Mouse (Mus musculus) gastrocnemius, postnatal 36 days (tissue): ENCODE data around the gene Zfp944. TPM values are rescaled to one million over a fixed set of nuclear protein-coding genes. Genes with fewer than 3 reads are reported as not detected.
A peak's percentile ranks its signal among the peaks of the same experiment; 100 is the strongest.
"Not testable (repeated sequence)": the region's sequence is repeated elsewhere in the genome, so short reads cannot be mapped to it uniquely, and the experiment has no call there.

ENCODE experiments used
- DNase-seq, 2 experiments: peaks; one replicate each; pipeline ENCODE4 v3.0.0; 2022
- intact Hi-C: fragments of 180-260 bp; cut with DNase I; formaldehyde crosslinking; loops from one replicate; pipeline ENCODE4 v1.15.1; 2025
- long read RNA-seq, 2 experiments: library from polyadenylated mRNA; stranded (forward); transcript quantifications; one replicate each; pipeline ENCODE4 v2.0.0; 2021
- total RNA-seq, 2 experiments: library from RNA; stranded (reverse); gene quantifications; 2 replicates each; pipeline ENCODE4 v1.2.3; 2021

Zfp944 gene
- 1 to 10 TPM; 4.3 to 4.5 TPM for total RNA-seq
- long read RNA-seq, experiment 1, partial matches to known transcripts, result 2 of 12 reads
- long read RNA-seq, experiment 1, other reads (novel, unspliced or antisense), result 9 of 12 reads
- long read RNA-seq, experiment 2, transcript Zfp944-201 (6 exons, 2,784 nt), result major isoform, 5 of 9 reads
- long read RNA-seq, experiment 2, partial matches to known transcripts, result 2 of 9 reads
- long read RNA-seq, experiment 2, other reads (novel, unspliced or antisense), result 2 of 9 reads

- intact Hi-C loops, result not testable (repeated sequence)
- DNase-seq, result peak; percentile 10 to 65
These were observed at the start of gene Zfp944, which contains the start of gene Zfp758 for GRCm38 (mm10) chr17:22361101-22361781. Gene Zfp944, minus strand, starts transcription at chr17:22361400. Gene Zfp758, plus strand, starts transcription at chr17:22361453.

- intact Hi-C loops, result no loop called here
- no peak for DNase-seq
These were observed 49.6 kb upstream of the Zfp944 start for GRCm38 (mm10) chr17:22410756-22411155.

- DNase-seq, result no peak
- intact Hi-C loops, result no loop called here
These were observed 2.7 kb upstream of the Zfp944 start for GRCm38 (mm10) chr17:22363895-22364294.

GRCm38 (mm10) chr17:22360572-22360971 lies 628 bp downstream of the Zfp944 start:
- intact Hi-C loops, result no loop called here
- no peak for DNase-seq

GRCm38 (mm10) chr17:22352794-22353193 lies 8.4 kb downstream of the Zfp944 start:
- intact Hi-C loops, result loop anchor here (10.0 kb wide), 1 partner anchor 48 kb away; no protein-coding TSS in a partner anchor
- no peak for DNase-seq

- intact Hi-C loops, DNase-seq: not testable (repeated sequence)
These were observed 46.0 kb downstream of the Zfp944 start for GRCm38 (mm10) chr17:22315247-22315646.

- peak; percentile 61 to 84 for DNase-seq
- intact Hi-C loops, result not testable (repeated sequence)
These were observed 46.4 kb downstream of the Zfp944 start, which contains the start of gene CT030661.1 for GRCm38 (mm10) chr17:22314730-22315226. Gene CT030661.1, minus strand, starts transcription at chr17:22314837.

GRCm38 (mm10) chr17:22314219-22314618 lies 47.0 kb downstream of the Zfp944 start:
- intact Hi-C loops, DNase-seq: not testable (repeated sequence)

Other genes with a start within 250 kb of the Zfp944 start
- under 1 TPM; 0.42 to 0.82 TPM for gene Zfp947, start 195.2 kb downstream of the Zfp944 start, total RNA-seq
- 1 to 10 TPM; 1.3 to 1.8 TPM for gene Zfp994, start 135.8 kb downstream of the Zfp944 start, total RNA-seq
- 1 to 10 TPM; 6.2 to 7.5 TPM for gene CT030661.1, start 46.6 kb downstream of the Zfp944 start, total RNA-seq
- 1 to 10 TPM; 5.0 to 6.6 TPM for gene Zfp758, start 53 bp upstream of the Zfp944 start, total RNA-seq
- 1 to 10 TPM; 3.9 to 5.4 TPM for gene Zfp946, start 62.8 kb upstream of the Zfp944 start, total RNA-seq
- not detected for gene Vmn2r111, start 212.1 kb upstream of the Zfp944 start, total RNA-seq
- not detected for gene Vmn2r112, start 239.6 kb upstream of the Zfp944 start, total RNA-seq